Mouse (Mus musculus): ENCODE measurements around the gene Prtn3. TPM values are rescaled to one million over a fixed set of nuclear protein-coding genes. Genes with fewer than 3 reads are reported as not detected.

Gene Prtn3
- polyA plus RNA-seq, 1 experiment from 2014 or later, result 2.4 TPM

DNA sequence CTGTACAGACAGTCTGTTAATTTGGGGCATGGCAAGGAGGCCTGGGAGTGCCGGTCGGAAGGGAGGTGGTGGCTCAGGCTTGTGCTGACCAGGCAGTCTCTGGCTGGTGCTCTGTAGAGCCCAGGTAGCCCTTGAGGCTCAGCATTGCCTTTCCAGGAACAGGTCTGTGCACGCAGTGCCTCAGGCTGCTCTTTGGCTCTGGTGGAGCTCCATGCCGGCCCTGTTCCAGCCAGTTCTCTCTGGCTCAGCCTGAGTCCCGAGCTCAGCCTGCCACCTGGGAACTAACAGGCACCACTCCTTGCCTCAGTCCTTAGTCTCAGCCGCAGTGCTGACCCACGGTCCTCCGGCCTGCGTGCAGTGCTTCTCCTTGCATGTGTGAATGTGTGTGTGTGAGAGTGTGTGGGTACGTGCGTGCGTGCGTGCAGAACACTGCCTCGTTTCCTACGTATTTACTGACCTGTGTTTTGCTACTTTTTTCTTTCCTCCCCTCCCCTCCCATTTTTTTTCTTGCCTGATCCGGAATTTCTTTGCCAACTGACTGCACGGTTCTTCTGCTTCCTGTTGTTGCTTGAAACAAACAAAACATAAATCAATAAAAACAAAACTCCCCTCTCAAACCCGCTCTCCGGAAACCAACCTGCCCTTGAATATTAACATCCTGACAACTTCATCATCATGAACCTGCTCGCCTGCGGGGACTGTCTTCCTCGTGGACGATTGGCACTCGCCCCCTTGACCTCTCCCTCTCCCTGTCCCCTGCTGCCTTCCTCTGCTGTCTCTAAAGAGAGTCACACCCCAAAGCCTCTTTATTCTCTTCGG is 12.8 kb upstream of the Prtn3 start:
- 60% methylated on average over 25 of the region's 25 CpGs for WGBS
- no peaks in the 10 kb centered on the region for H3K27me3 ChIP-seq (replicated peaks; ENCODE audit: insufficient read depth, low read length)
- ATAC-seq (no peak), DNase-seq (ENCODE audit: low spot score) (no peak)
- H3K4me1 ChIP-seq (ENCODE audit: insufficient read depth, low read depth, low read length), result peaks cover 23% of the 10 kb centered on the region
- H3K9ac ChIP-seq (replicated peaks; ENCODE audit: low read depth), result no peak overlapping the region
- peaks cover 42% of the 10 kb centered on the region for H3K36me3 ChIP-seq (ENCODE audit: insufficient read depth, low read length)
- no peaks in the 10 kb centered on the region for H3K9me3 ChIP-seq (ENCODE audit: low read length)
- no peak overlapping the region for H3K27ac ChIP-seq (ENCODE audit: low read length)
- TF ChIP-seq CTCF (IDR thresholded peaks at IDR 0.05) (no peak), EP300 (IDR thresholded peaks at IDR 0.05) (no peak)
- no peak overlapping the region for H3K4me3 ChIP-seq (ENCODE audit: low read depth, low read length)
- no peak overlapping the region for H3K4me2 ChIP-seq (replicated peaks; ENCODE audit: low read depth, low read length)

DNA sequence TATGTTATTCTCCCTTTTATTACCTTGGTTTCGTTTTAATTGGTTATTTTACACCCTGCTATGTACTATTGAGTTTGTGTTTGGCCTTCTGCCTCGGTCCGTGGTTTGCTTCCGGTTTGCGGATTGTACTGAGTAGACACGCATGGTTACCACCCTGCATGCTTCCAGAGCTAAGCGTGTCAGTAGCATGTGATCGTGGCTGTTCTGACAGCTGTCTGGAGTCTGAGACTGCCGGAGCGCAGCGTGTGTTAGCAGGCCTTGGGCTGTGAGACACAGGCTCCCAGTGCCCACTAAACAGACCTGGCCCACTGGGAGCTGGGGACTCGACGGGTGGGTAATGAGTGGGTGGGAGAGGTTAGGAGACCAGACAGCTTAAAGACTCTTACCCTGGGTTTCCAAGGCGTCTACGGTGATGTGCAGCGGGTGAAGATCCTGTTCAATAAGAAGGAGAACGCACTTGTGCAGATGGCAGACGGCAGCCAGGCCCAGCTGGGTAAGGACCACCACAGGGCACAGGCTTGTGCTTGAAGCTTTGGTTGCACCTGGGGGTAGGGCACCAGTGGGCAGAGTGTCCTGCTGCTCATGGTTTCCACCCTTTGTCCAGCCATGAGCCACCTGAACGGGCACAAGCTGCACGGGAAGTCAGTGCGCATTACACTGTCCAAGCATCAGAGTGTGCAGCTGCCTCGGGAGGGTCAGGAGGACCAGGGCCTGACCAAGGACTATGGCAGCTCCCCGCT is 12.1 kb upstream of the Prtn3 start:
- DNase-seq (ENCODE audit: low spot score) (no peak), ATAC-seq (no peak)
- H3K27ac ChIP-seq (ENCODE audit: low read length), result no peak overlapping the region
- no peaks in the 10 kb centered on the region for H3K27me3 ChIP-seq (replicated peaks; ENCODE audit: insufficient read depth, low read length)
- H3K36me3 ChIP-seq (ENCODE audit: insufficient read depth, low read length), result peaks cover 42% of the 10 kb centered on the region
- no peak overlapping the region for H3K9ac ChIP-seq (replicated peaks; ENCODE audit: low read depth)
- WGBS, result 84% methylated on average over 23 of the region's 23 CpGs
- peaks cover 15% of the 10 kb centered on the region for H3K4me1 ChIP-seq (ENCODE audit: insufficient read depth, low read depth, low read length)
- H3K9me3 ChIP-seq (ENCODE audit: low read length), result no peaks in the 10 kb centered on the region
- H3K4me3 ChIP-seq (ENCODE audit: low read depth, low read length), result no peak overlapping the region
- H3K4me2 ChIP-seq (replicated peaks; ENCODE audit: low read depth, low read length), result no peak overlapping the region
- TF ChIP-seq CTCF (IDR thresholded peaks at IDR 0.05), result no peak
- no peak for TF ChIP-seq EP300 (IDR thresholded peaks at IDR 0.05)

DNA sequence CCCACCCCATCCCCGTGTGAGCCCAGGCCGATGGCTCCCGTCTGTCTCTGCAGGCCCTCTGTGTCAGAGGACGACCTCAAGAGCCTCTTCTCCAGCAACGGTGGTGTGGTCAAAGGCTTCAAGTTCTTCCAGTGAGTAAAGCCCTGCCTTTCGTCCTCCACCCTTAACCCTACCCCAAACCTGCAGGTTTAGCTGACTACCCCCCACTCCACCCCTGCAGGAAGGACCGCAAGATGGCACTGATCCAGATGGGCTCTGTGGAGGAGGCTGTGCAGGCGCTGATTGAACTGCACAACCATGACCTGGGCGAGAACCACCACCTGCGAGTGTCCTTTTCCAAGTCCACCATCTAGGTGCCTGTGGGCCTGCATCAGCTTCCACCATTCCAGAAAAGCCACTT is 11.4 kb upstream of the Prtn3 start:
- Histone ChIP-seq H3K36me3 (ENCODE audit: insufficient read depth, low read length) (peaks cover 42% of the 10 kb centered on the region), H3K4me1 (ENCODE audit: insufficient read depth, low read depth, low read length) (peaks cover 9% of the 10 kb centered on the region), H3K9me3 (ENCODE audit: low read length) (no peaks in the 10 kb centered on the region), H3K9ac (replicated peaks; ENCODE audit: low read depth) (no peak overlapping the region), H3K27me3 (replicated peaks; ENCODE audit: insufficient read depth, low read length) (no peaks in the 10 kb centered on the region), H3K4me2 (replicated peaks; ENCODE audit: low read depth, low read length) (no peak overlapping the region), H3K27ac (ENCODE audit: low read length) (no peak overlapping the region), H3K4me3 (ENCODE audit: low read depth, low read length) (no peak overlapping the region)
- ATAC-seq (no peak), DNase-seq (ENCODE audit: low spot score) (no peak)
- TF ChIP-seq CTCF (IDR thresholded peaks at IDR 0.05) (no peak), EP300 (IDR thresholded peaks at IDR 0.05) (no peak)
- WGBS, result 55% methylated on average over 9 of the region's 10 CpGs

DNA sequence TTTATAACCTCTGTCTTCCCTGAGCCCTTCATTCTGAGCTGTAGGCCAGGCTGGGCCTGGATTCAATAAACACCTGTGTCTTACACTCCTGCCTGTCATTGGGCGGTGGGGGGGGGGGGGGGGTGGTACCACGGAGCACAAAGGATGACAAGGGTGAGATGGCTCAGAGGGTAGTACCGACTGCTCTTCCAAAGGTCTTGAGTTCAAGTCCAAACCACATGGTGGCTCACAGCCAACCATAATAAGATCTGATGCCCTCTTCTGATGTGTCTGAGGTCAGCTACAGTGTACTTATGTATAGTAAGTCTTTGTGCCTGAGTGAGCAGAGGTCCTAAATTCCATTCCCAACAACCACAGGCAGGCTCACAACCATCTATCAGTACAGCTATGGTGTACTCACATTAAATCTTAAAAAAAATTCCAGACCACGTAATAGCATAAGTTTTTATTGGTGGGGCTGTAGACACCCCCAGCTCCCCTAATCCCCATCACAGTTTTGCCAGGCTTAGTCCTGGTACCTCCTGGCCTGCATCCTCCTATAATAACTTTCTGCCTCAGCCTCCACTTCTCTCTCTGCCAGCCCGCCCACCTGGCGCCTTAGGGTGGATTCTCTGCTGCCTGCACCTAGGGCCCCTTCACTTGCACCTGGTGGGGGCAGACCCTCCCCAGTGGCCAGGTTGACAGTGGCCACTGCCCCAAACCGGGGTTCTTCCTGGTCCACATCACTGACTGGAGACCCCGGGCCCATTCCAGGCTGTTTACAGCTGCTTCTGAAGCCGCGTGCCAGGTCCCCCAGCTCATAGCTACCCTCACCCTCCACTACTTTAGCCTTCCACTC is 9.7 kb upstream of the Prtn3 start:
- Histone ChIP-seq H3K4me1 (ENCODE audit: insufficient read depth, low read depth, low read length) (no peaks in the 10 kb centered on the region), H3K9me3 (ENCODE audit: low read length) (no peaks in the 10 kb centered on the region), H3K4me2 (replicated peaks; ENCODE audit: low read depth, low read length) (no peak overlapping the region), H3K36me3 (ENCODE audit: insufficient read depth, low read length) (peaks cover 38% of the 10 kb centered on the region), H3K27me3 (replicated peaks; ENCODE audit: insufficient read depth, low read length) (no peaks in the 10 kb centered on the region), H3K4me3 (ENCODE audit: low read depth, low read length) (no peak overlapping the region), H3K27ac (ENCODE audit: low read length) (no peak overlapping the region), H3K9ac (replicated peaks; ENCODE audit: low read depth) (no peak overlapping the region)
- DNase-seq (ENCODE audit: low spot score) (no peak), ATAC-seq (peak; percentile 1; the same call in 1 of the 2 replicates)
- 50% methylated on average over 10 of the region's 10 CpGs for WGBS
- TF ChIP-seq CTCF (IDR thresholded peaks at IDR 0.05), result 0 out of 2 replicates have a peak, but pooled peaks have one; percentile 1
- TF ChIP-seq EP300 (IDR thresholded peaks at IDR 0.05), result no peak

DNA sequence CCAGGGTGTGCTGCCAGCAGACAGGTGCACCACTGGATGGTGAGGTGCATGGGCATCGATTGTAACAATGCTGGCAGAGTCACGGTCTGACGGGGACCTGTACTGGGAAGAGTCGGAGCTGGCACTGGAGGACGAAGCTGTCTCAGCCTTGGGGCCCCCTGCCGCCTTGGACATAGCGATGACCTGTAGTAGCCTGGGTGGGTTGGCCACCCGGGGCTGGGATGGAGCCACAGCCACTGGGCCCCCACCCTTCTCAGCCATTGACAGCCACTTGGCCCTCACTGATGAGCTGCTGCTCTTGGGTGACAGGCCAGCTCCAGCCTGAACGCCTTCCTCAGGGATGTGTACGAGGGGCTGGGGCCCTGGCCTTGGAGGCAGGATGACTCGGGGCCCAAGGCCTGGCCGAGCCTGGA is 9.1 kb upstream of the Prtn3 start:
- ATAC-seq (peak; percentile 11; the same call in 1 of the 2 replicates), DNase-seq (ENCODE audit: low spot score) (no peak)
- 33% methylated on average over 11 of the region's 12 CpGs for WGBS
- H3K9me3 ChIP-seq (ENCODE audit: low read length), result no peaks in the 10 kb centered on the region
- peaks cover 32% of the 10 kb centered on the region for H3K36me3 ChIP-seq (ENCODE audit: insufficient read depth, low read length)
- no peak overlapping the region for H3K4me3 ChIP-seq (ENCODE audit: low read depth, low read length)
- H3K9ac ChIP-seq (replicated peaks; ENCODE audit: low read depth), result no peak overlapping the region
- no peaks in the 10 kb centered on the region for H3K27me3 ChIP-seq (replicated peaks; ENCODE audit: insufficient read depth, low read length)
- H3K4me1 ChIP-seq (ENCODE audit: insufficient read depth, low read depth, low read length), result no peaks in the 10 kb centered on the region
- no peak overlapping the region for H3K27ac ChIP-seq (ENCODE audit: low read length)
- H3K4me2 ChIP-seq (replicated peaks; ENCODE audit: low read depth, low read length), result no peak overlapping the region
- TF ChIP-seq EP300 (IDR thresholded peaks at IDR 0.05) (no peak), CTCF (IDR thresholded peaks at IDR 0.05) (no peak)
